Mouse (Mus musculus) forebrain, embryonic 11.5 days (tissue): ENCODE data around the gene Ttll8. TPM values are rescaled to one million over a fixed set of nuclear protein-coding genes. Genes with fewer than 3 reads are reported as not detected.

ENCODE experiments used
- ATAC-seq: fragments of 200-750 bp; cut with Nextera tagmentation; replicated peaks from 2 replicates; pipeline ENCODE4 v1.8.0; 2017; ENCODE audit warnings: moderate TSS enrichment; ENCODE audit not compliant: low FRiP score
- DNase-seq: peaks from one replicate; pipeline ENCODE4 v3.0.0-alpha.2; 2017; ENCODE audit warnings: low spot score
- H3K27ac ChIP-seq: fragments of 300-500 bp; sonication (generic); 2 replicates; pipeline ENCODE4 v1.5.1; 2014; ENCODE audit warnings: low read depth, low read length
- H3K27me3 ChIP-seq: fragments of 300-500 bp; sonication (generic); 2 replicates; pipeline ENCODE4 v1.6.1; 2014; ENCODE audit warnings: mild to moderate bottlenecking, low read length, mixed read lengths; ENCODE audit not compliant: control insufficient read depth, insufficient read depth
- H3K36me3 ChIP-seq: fragments of 300-500 bp; sonication (generic); 2 replicates; pipeline ENCODE4 v1.6.1; 2014; ENCODE audit warnings: mild to moderate bottlenecking, low read length, moderate library complexity, mixed read lengths; ENCODE audit not compliant: control insufficient read depth, insufficient read depth
- H3K4me1 ChIP-seq: fragments of 300-500 bp; sonication (generic); replicated peaks from 2 replicates; pipeline ENCODE4 v1.6.1; 2014; ENCODE audit warnings: low read length, mixed read lengths; ENCODE audit not compliant: control insufficient read depth, insufficient read depth
- H3K4me2 ChIP-seq: fragments of 300-500 bp; sonication (generic); 2 replicates; pipeline ENCODE4 v1.6.1; 2014; ENCODE audit warnings: low read depth, mild to moderate bottlenecking, low read length, moderate library complexity, mixed read lengths; ENCODE audit not compliant: severe bottlenecking
- H3K4me3 ChIP-seq: fragments of 300-500 bp; sonication (generic); 2 replicates; pipeline ENCODE4 v1.5.1; 2014; ENCODE audit warnings: low read depth, low read length
- H3K9ac ChIP-seq: fragments of 300-500 bp; sonication (generic); 2 replicates; pipeline ENCODE4 v1.6.1; 2014; ENCODE audit warnings: low read length
- H3K9me3 ChIP-seq: fragments of 300-500 bp; sonication (generic); 2 replicates; pipeline ENCODE4 v1.6.1; 2016; ENCODE audit warnings: low read length, mixed read lengths; ENCODE audit not compliant: control insufficient read depth
- WGBS: fragments of 180-500 bp; shearing (Covaris S2); extraction: QIAGEN DNeasy Blood & Tissue Kit; methylation state at CpG from one replicate; pipeline ENCODE4 v1.1.7; 2014; 5-methylcytosine and 5-hydroxymethylcytosine counted together
- polyA plus RNA-seq: library from polyadenylated mRNA; unstranded; fragments of >200 nt; fragmentation: Nextera tagmentation; extraction: Ambion mirVana; gene quantifications from 2 replicates; pipeline ENCODE4 v1.2.1, GENCODE M21; 2014

Ttll8 gene
- polyA plus RNA-seq, 1 experiment from 2014 or later = 0.08 TPM

GRCm38 (mm10) chr15:88942783-88943182 is 11.4 kb downstream of the Ttll8 start:
- DNase-seq = no peak
- H3K9me3 ChIP-seq = no peaks in the 10 kb centered on the region
- H3K4me1 ChIP-seq = no peaks in the 10 kb centered on the region
- H3K4me2 ChIP-seq = no peak overlapping the region
- H3K27ac ChIP-seq = no peak overlapping the region
- H3K36me3 ChIP-seq = no peaks in the 10 kb centered on the region
- no peaks in the 10 kb centered on the region for H3K27me3 ChIP-seq
- WGBS = 89% methylated on average over 5 of the region's 5 CpGs
- no peak for ATAC-seq
- no peak overlapping the region for H3K9ac ChIP-seq
- no peak overlapping the region for H3K4me3 ChIP-seq

- no peaks in the 10 kb centered on the region for H3K36me3 ChIP-seq
- H3K4me2 ChIP-seq = no peak overlapping the region
- H3K9ac ChIP-seq = no peak overlapping the region
Observed at GRCm38 (mm10) chr15:88937291-88937650, 16.9 kb downstream of the Ttll8 start.

GRCm38 (mm10) chr15:88936619-88937290 is 17.5 kb downstream of the Ttll8 start:
- Histone ChIP-seq H3K4me2 (no peak overlapping the region), H3K9ac (no peak overlapping the region), H3K4me1 (no peaks in the 10 kb centered on the region), H3K27me3 (no peaks in the 10 kb centered on the region), H3K4me3 (no peak overlapping the region), H3K9me3 (no peaks in the 10 kb centered on the region), H3K27ac (no peak overlapping the region), H3K36me3 (no peaks in the 10 kb centered on the region)
- ATAC-seq (no peak), DNase-seq (no peak)
- WGBS = 82% methylated on average over 6 of the region's 6 CpGs

More at GRCm38 (mm10) chr15:88937291-88937650, 16.9 kb downstream of the Ttll8 start:
- no peak overlapping the region for H3K4me3 ChIP-seq
- H3K4me1 ChIP-seq = no peaks in the 10 kb centered on the region
- ATAC-seq (no peak), DNase-seq (no peak)
- H3K27me3 ChIP-seq = no peaks in the 10 kb centered on the region
- WGBS = 83% methylated on average over 2 of the region's 2 CpGs
- H3K27ac ChIP-seq = no peak overlapping the region
- H3K9me3 ChIP-seq = no peaks in the 10 kb centered on the region

- H3K27ac ChIP-seq = no peak overlapping the region
- H3K9ac ChIP-seq = no peak overlapping the region
- ATAC-seq (no peak), DNase-seq (no peak)
- H3K4me2 ChIP-seq = no peak overlapping the region
- no peak overlapping the region for H3K4me3 ChIP-seq
- H3K9me3 ChIP-seq = no peaks in the 10 kb centered on the region
- WGBS = 63% methylated on average over 7 of the region's 7 CpGs
- no peaks in the 10 kb centered on the region for H3K4me1 ChIP-seq
- no peaks in the 10 kb centered on the region for H3K27me3 ChIP-seq
- no peaks in the 10 kb centered on the region for H3K36me3 ChIP-seq
Observed at GRCm38 (mm10) chr15:88934141-88934540, 20.1 kb downstream of the Ttll8 start.

GRCm38 (mm10) chr15:88932667-88933066 is 21.6 kb downstream of the Ttll8 start:
- H3K4me2 ChIP-seq = no peak overlapping the region
- H3K4me3 ChIP-seq = no peak overlapping the region
- DNase-seq (no peak), ATAC-seq (no peak)
- no peaks in the 10 kb centered on the region for H3K9me3 ChIP-seq
- no peak overlapping the region for H3K9ac ChIP-seq
- WGBS = 87% methylated on average over 10 of the region's 10 CpGs
- H3K36me3 ChIP-seq = no peaks in the 10 kb centered on the region
- no peaks in the 10 kb centered on the region for H3K27me3 ChIP-seq
- no peaks in the 10 kb centered on the region for H3K4me1 ChIP-seq
- no peak overlapping the region for H3K27ac ChIP-seq

- Histone ChIP-seq H3K4me1 (no peaks in the 10 kb centered on the region), H3K27me3 (no peaks in the 10 kb centered on the region), H3K9me3 (no peaks in the 10 kb centered on the region), H3K4me2 (no peak overlapping the region), H3K27ac (no peak overlapping the region), H3K36me3 (no peaks in the 10 kb centered on the region), H3K9ac (no peak overlapping the region; the same call in 1 of the 2 replicates), H3K4me3 (no peak overlapping the region)
- ATAC-seq = no peak
- DNase-seq = no peak
- 81% methylated on average over 6 of the region's 6 CpGs for WGBS
Observed at GRCm38 (mm10) chr15:88921992-88922310, 32.3 kb downstream of the Ttll8 start.

GRCm38 (mm10) chr15:88921131-88921991 is 32.9 kb downstream of the Ttll8 start:
- Histone ChIP-seq H3K27me3 (no peaks in the 10 kb centered on the region), H3K4me1 (no peaks in the 10 kb centered on the region), H3K27ac (no peak overlapping the region), H3K9me3 (no peaks in the 10 kb centered on the region), H3K4me3 (no peak overlapping the region), H3K4me2 (no peak overlapping the region), H3K9ac (no peak overlapping the region; the same call in 1 of the 2 replicates), H3K36me3 (no peaks in the 10 kb centered on the region)
- DNase-seq (peak; percentile 86), ATAC-seq (peak; percentile 55)
- WGBS = 28% methylated on average over 12 of the region's 12 CpGs

GRCm38 (mm10) chr15:88920065-88920464 is 34.2 kb downstream of the Ttll8 start:
- H3K4me3 ChIP-seq = no peak overlapping the region
- H3K27ac ChIP-seq = no peak overlapping the region
- no peaks in the 10 kb centered on the region for H3K36me3 ChIP-seq
- H3K4me1 ChIP-seq = no peaks in the 10 kb centered on the region
- no peaks in the 10 kb centered on the region for H3K27me3 ChIP-seq
- no peak for ATAC-seq
- H3K4me2 ChIP-seq = no peak overlapping the region
- DNase-seq = no peak
- H3K9me3 ChIP-seq = no peaks in the 10 kb centered on the region
- no peak overlapping the region for H3K9ac ChIP-seq
- WGBS = 92% methylated on average over 1 of the region's 1 CpGs
